Mouse (Mus musculus) midbrain, embryonic 16.5 days (tissue): ENCODE measurements at regions not wholly inside any gene's neighbourhood (a gene's known extent, or its start where the extent isn't known, plus 50 kb on each side); places are given as distances from the start of the nearest gene placed in this dataset.
A peak's percentile ranks its signal among the peaks of the same experiment; 100 is the strongest.

Experiments used
- ATAC-seq: fragments of 200-750 bp; cut with Nextera tagmentation; 2 replicates; pipeline ENCODE4 v1.8.0; 2017; ENCODE audit warnings: moderate TSS enrichment
- H3K27ac ChIP-seq: fragments of 300-500 bp; sonication (generic); 2 replicates; pipeline ENCODE4 v1.5.1; 2014; ENCODE audit warnings: mild to moderate bottlenecking, low read length, mixed read lengths
- H3K27me3 ChIP-seq: fragments of 300-500 bp; sonication (generic); 2 replicates; pipeline ENCODE4 v1.6.1; 2014; ENCODE audit warnings: low read depth, low read length, mixed read lengths; ENCODE audit not compliant: control insufficient read depth, insufficient read depth
- H3K36me3 ChIP-seq: fragments of 300-500 bp; sonication (generic); 2 replicates; pipeline ENCODE4 v1.6.1; 2014; ENCODE audit warnings: mild to moderate bottlenecking, low read length, moderate library complexity, mixed read lengths; ENCODE audit not compliant: control insufficient read depth, insufficient read depth
- H3K4me1 ChIP-seq: fragments of 300-500 bp; sonication (generic); 2 replicates; pipeline ENCODE4 v1.6.1; 2014; ENCODE audit warnings: mild to moderate bottlenecking, low read length, mixed read lengths; ENCODE audit not compliant: control insufficient read depth, insufficient read depth
- H3K4me2 ChIP-seq: fragments of 300-500 bp; sonication (generic); 2 replicates; pipeline ENCODE4 v1.6.1; 2014; ENCODE audit warnings: mild to moderate bottlenecking, low read length, mixed read lengths
- H3K4me3 ChIP-seq: fragments of 300-500 bp; sonication (generic); 2 replicates; pipeline ENCODE4 v1.5.1; 2014; ENCODE audit warnings: low read depth, mild to moderate bottlenecking, low read length, moderate library complexity, mixed read lengths
- H3K9ac ChIP-seq: fragments of 300-500 bp; sonication (generic); 2 replicates; pipeline ENCODE4 v1.6.1; 2014; ENCODE audit warnings: low read depth, low read length, mixed read lengths
- H3K9me3 ChIP-seq: fragments of 300-500 bp; sonication (generic); replicated peaks from 2 replicates; pipeline ENCODE4 v1.6.1; 2014; ENCODE audit warnings: mild to moderate bottlenecking, low read length, mixed read lengths; ENCODE audit not compliant: control insufficient read depth, poor library complexity, severe bottlenecking
- WGBS: fragments of 180-500 bp; shearing (Covaris S2); extraction: QIAGEN DNeasy Blood & Tissue Kit; methylation state at CpG from one replicate; pipeline ENCODE4 v1.1.7; 2014; 5-methylcytosine and 5-hydroxymethylcytosine counted together

GRCm38 (mm10) chr1:154102191-154102590, 98.8 kb upstream of the Zfp648 start:
- peak overlapping the region; percentile 38; the same call in 1 of the 2 replicates for H3K27ac ChIP-seq
- H3K4me3 ChIP-seq, result no peak overlapping the region
- H3K4me2 ChIP-seq, result no peak overlapping the region
- no peaks in the 10 kb centered on the region for H3K36me3 ChIP-seq
- H3K4me1 ChIP-seq, result peaks cover 16% of the 10 kb centered on the region
- no peaks in the 10 kb centered on the region for H3K27me3 ChIP-seq
- no peak for ATAC-seq
- no peak overlapping the region for H3K9ac ChIP-seq
- 67% methylated on average over 3 of the region's 3 CpGs for WGBS
- H3K9me3 ChIP-seq, result no peaks in the 10 kb centered on the region

DNA sequence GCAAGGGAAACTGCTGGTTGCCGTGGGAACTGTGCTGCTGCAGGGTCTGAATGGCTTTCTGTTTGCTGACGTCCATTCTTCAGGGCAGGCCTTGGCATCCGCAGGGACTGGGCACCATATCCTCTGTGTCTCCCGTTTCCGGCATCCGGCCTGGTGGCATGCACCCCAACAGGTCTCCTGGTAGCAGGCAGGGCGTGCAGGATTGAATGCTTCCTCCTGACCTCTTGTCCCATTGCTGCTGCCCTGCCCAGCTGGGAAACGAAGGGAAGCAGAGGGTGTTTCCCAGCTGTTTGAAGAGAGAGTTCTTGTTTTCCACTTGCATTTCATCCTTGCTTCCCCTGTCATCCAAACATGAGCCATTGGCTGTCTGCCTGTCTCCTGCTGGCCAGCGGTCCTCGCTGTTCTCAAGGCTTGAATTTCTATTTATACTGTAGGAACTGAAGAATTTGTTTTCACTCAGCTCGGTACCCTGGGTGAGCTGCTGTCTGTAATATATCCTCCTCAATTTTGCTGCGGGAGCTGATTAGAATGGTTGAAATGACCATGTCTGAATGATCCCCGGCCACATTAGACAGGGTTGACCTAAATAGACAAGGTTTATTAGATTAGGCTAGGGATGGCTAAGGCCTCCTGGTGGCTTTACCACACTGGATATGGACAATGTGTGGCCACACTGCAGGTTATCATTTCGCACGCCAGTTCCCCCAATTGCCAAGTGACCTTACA, 98.0 kb upstream of the Zfp648 start:
- Histone ChIP-seq H3K4me2 (peak overlapping the region; percentile 16; the same call in 1 of the 2 replicates), H3K9me3 (no peaks in the 10 kb centered on the region), H3K36me3 (no peaks in the 10 kb centered on the region), H3K4me3 (no peak overlapping the region), H3K27me3 (no peaks in the 10 kb centered on the region), H3K27ac (peak overlapping the region; percentile 70), H3K4me1 (peaks cover 16% of the 10 kb centered on the region), H3K9ac (no peak overlapping the region)
- peak; percentile 94 for ATAC-seq
- 29% methylated on average over 15 of the region's 15 CpGs for WGBS

GRCm38 (mm10) chr1:154103597-154103923, 97.4 kb upstream of the Zfp648 start:
- H3K36me3 ChIP-seq, result no peaks in the 10 kb centered on the region
- H3K27ac ChIP-seq, result peak overlapping the region; percentile 70
- no peak overlapping the region for H3K4me3 ChIP-seq
- no peak overlapping the region for H3K9ac ChIP-seq
- no peaks in the 10 kb centered on the region for H3K9me3 ChIP-seq
- H3K27me3 ChIP-seq, result no peaks in the 10 kb centered on the region
- H3K4me2 ChIP-seq, result no peak overlapping the region
- peaks cover 16% of the 10 kb centered on the region for H3K4me1 ChIP-seq
- WGBS, result 26% methylated on average over 5 of the region's 5 CpGs
- ATAC-seq, result no peak

GRCm38 (mm10) chr1:154104006-154104600, 96.9 kb upstream of the Zfp648 start:
- Histone ChIP-seq H3K27me3 (no peaks in the 10 kb centered on the region), H3K9me3 (no peaks in the 10 kb centered on the region), H3K4me1 (peaks cover 16% of the 10 kb centered on the region), H3K4me3 (no peak overlapping the region), H3K27ac (peak overlapping the region; percentile 31; the same call in 1 of the 2 replicates), H3K4me2 (no peak overlapping the region), H3K9ac (no peak overlapping the region), H3K36me3 (no peaks in the 10 kb centered on the region)
- 82% methylated on average over 4 of the region's 4 CpGs for WGBS
- ATAC-seq, result no peak

- H3K4me3 ChIP-seq, result no peak overlapping the region
- H3K9me3 ChIP-seq, result no peaks in the 10 kb centered on the region
- H3K4me1 ChIP-seq, result peaks cover 16% of the 10 kb centered on the region
- no peaks in the 10 kb centered on the region for H3K27me3 ChIP-seq
- no peak overlapping the region for H3K27ac ChIP-seq
- no peak for ATAC-seq
- 76% methylated on average over 1 of the region's 1 CpGs for WGBS
- no peak overlapping the region for H3K4me2 ChIP-seq
- H3K9ac ChIP-seq, result no peak overlapping the region
- no peaks in the 10 kb centered on the region for H3K36me3 ChIP-seq
Observed at GRCm38 (mm10) chr1:154104779-154105178, 96.2 kb upstream of the Zfp648 start.

- Histone ChIP-seq H3K27me3 (no peaks in the 10 kb centered on the region), H3K9ac (no peak overlapping the region), H3K9me3 (no peaks in the 10 kb centered on the region), H3K4me3 (no peak overlapping the region), H3K27ac (no peak overlapping the region), H3K36me3 (no peaks in the 10 kb centered on the region), H3K4me2 (no peak overlapping the region), H3K4me1 (peaks cover 3% of the 10 kb centered on the region; the same call in 1 of the 2 replicates)
- no peak for ATAC-seq
- 89% methylated on average over 3 of the region's 3 CpGs for WGBS
Observed at GRCm38 (mm10) chr1:154112500-154112899, 88.5 kb upstream of the Zfp648 start.

DNA sequence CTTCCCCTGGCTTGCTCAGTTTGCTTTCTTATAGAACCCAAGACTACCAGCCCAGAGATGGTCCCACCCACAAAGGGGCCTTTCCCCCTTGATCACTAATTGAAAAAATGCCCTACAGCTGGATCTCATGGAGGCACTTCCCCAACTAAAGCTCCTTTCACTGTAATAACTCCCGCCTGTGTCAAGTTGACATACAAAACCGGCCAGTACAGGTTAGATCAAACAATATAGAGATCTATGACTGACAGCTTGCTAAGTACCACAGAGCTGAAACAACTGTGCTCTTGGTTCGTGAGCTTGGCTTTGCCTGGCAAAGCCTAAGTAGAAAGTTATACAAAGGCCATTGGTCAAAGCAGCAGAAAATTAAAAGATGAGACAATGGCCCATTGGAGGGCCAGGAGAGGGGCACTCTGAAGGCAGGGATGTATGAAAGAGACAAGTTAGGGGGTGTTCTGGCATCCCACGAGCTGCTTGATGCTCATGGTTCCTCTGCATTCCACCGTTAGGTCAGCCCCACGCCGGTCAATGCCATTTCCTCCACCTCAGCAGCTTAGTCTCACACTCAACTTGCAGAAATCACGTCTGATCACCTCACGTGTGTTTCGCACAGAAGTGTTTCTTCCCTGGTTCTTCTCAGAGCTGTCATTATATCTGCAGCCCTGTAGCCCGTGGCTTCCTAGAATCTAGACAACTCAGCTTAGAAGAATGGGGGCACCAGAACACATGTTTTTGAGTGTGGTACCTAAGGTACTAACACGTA, 87.5 kb upstream of the Zfp648 start:
- no peak overlapping the region for H3K27ac ChIP-seq
- 80% methylated on average over 12 of the region's 12 CpGs for WGBS
- no peaks in the 10 kb centered on the region for H3K27me3 ChIP-seq
- no peaks in the 10 kb centered on the region for H3K9me3 ChIP-seq
- no peaks in the 10 kb centered on the region for H3K36me3 ChIP-seq
- no peak overlapping the region for H3K4me3 ChIP-seq
- H3K9ac ChIP-seq, result no peak overlapping the region
- no peak overlapping the region for H3K4me2 ChIP-seq
- H3K4me1 ChIP-seq, result peaks cover 3% of the 10 kb centered on the region; the same call in 1 of the 2 replicates
- no peak for ATAC-seq

DNA sequence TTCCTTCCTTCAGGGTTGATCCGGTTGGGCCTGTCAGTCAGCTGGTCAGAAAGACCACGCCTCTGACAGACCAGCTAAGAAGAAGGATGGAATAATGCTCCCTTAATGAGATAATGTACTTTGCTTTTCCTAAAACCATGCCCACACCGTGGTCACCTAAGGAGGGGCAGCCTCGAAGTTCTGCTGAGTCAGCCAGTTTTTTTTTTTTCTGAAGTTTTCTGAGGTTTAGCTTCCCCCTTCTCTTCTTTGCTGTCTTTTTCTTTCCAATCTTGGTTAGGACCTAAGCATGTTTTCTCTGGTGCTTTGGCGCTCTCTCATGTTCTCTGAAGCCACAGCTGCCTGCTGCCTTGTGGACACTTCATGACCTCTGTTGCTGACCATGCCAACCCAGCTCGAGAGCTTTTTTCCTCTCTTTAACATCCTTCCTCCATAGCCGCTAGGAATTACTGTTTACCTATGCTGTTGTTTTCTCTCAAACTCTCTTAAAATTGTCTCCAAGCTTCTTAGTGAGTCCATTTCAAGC, 84.7 kb upstream of the Zfp648 start:
- H3K4me3 ChIP-seq, result no peak overlapping the region
- no peak for ATAC-seq
- 87% methylated on average over 7 of the region's 7 CpGs for WGBS

GRCm38 (mm10) chr1:154117346-154117687, 83.7 kb upstream of the Zfp648 start:
- WGBS, result 42% methylated on average over 11 of the region's 11 CpGs
- H3K27ac ChIP-seq, result 0 out of 2 replicates have a peak overlapping the region, but pooled peaks have one; percentile 19
- H3K36me3 ChIP-seq, result no peaks in the 10 kb centered on the region
- no peaks in the 10 kb centered on the region for H3K9me3 ChIP-seq
- H3K4me2 ChIP-seq, result peak overlapping the region; percentile 37
- no peak overlapping the region for H3K4me3 ChIP-seq
- H3K4me1 ChIP-seq, result peaks cover 3% of the 10 kb centered on the region; the same call in 1 of the 2 replicates
- no peaks in the 10 kb centered on the region for H3K27me3 ChIP-seq
- no peak overlapping the region for H3K9ac ChIP-seq
- no peak for ATAC-seq

More for the DNA sequence above, 84.7 kb upstream of the Zfp648 start:
- Histone ChIP-seq H3K9ac (no peak overlapping the region), H3K4me2 (no peak overlapping the region), H3K36me3 (no peaks in the 10 kb centered on the region), H3K9me3 (no peaks in the 10 kb centered on the region), H3K27ac (no peak overlapping the region), H3K27me3 (no peaks in the 10 kb centered on the region), H3K4me1 (peaks cover 3% of the 10 kb centered on the region; the same call in 1 of the 2 replicates)
